Mouse (Mus musculus): ENCODE data around the gene Nr6a1. TPM values are rescaled to one million over a fixed set of nuclear protein-coding genes. Genes with fewer than 3 reads are reported as not detected.

Nr6a1 gene
- polyA plus RNA-seq, 1 experiment = 1.7 TPM

DNA sequence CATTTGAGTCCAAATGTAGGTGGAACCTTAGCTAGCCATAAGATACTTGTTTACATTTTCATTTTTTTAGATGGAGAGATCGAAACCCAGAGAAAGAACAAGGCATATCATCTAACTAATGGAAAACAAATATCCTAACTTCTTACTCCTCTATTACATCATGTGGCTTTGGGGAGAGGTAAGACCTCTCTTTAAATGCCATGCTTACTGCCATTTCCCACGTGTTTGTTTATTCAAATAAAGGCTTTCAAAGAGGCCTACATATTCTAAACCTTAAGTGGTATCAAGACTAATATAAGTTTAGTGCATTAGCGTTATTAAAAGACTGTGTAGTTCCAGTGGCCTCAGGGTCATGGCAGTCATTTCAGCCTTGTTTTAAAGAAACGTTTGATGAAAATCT, 140.2 kb downstream of the Nr6a1 start:
- Histone ChIP-seq H3K4me1 (ENCODE audit: control insufficient read depth, insufficient read depth, insufficient read length, low read length) (no peaks in the 10 kb centered on the region), H3K4me3 (ENCODE audit: insufficient read depth, low read depth, low read length) (no peak overlapping the region), H3K27ac (replicated peaks; ENCODE audit: low read depth, low read length) (no peak overlapping the region)

DNA sequence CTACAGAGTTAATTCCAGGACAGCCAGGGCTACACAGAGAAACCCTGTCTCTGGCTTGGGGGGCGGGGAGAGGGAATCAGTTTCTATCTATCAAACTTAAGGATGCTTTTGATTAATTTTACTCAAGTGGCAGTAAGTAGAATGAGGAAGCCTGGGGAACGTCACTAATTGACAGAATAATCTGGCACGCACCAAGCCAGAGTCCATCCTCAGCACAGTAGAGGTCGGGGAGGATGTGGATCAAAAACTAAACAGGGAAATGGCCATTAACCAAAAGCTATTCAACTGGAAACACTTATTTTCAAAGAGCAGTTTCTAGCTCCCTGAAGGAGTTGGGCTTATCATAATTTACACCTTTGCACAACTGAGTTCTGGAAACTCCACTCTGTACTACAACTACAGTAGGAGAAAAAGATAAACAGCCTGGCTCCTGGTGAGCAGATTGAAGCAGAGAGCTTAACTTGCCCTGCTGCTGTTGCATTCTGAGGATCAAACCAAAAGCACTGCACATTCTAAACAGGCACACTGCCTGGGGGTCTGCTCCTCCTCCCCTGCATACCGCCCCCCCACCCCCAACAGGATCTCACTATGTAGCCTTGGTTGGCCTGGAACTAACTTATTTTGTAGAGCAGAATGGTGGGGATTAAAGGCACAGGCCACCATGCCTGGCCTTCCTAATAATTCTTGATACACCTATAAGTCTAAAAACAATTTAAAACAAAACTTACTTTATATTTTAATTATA, 141.1 kb downstream of the Nr6a1 start:
- no peak overlapping the region for H3K27ac ChIP-seq (replicated peaks; ENCODE audit: low read depth, low read length)
- H3K4me1 ChIP-seq (ENCODE audit: control insufficient read depth, insufficient read depth, insufficient read length, low read length) = no peaks in the 10 kb centered on the region
- H3K4me3 ChIP-seq (ENCODE audit: insufficient read depth, low read depth, low read length) = no peak overlapping the region

DNA sequence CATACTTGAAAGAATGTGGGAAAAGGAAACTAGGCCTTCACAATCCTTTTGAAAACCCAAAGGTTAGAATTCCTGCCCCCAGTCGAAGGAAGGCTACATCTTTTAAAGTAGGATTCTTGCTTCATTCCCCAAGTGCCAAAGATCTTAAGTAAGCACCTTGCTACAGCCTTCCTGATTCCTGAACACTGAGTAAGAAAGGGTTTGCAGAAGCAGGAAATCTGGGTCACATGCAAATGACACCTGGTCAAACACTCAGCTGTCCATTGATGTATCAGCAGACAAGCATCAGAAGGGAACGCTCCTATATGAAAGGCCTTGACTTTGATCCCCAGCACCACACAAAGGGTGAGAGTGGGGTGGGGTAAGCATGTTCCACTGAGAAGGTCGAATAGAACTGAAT, 142.4 kb downstream of the Nr6a1 start:
- Histone ChIP-seq H3K4me1 (ENCODE audit: control insufficient read depth, insufficient read depth, insufficient read length, low read length) (no peaks in the 10 kb centered on the region), H3K27ac (replicated peaks; ENCODE audit: low read depth, low read length) (no peak overlapping the region), H3K4me3 (ENCODE audit: insufficient read depth, low read depth, low read length) (no peak overlapping the region)

DNA sequence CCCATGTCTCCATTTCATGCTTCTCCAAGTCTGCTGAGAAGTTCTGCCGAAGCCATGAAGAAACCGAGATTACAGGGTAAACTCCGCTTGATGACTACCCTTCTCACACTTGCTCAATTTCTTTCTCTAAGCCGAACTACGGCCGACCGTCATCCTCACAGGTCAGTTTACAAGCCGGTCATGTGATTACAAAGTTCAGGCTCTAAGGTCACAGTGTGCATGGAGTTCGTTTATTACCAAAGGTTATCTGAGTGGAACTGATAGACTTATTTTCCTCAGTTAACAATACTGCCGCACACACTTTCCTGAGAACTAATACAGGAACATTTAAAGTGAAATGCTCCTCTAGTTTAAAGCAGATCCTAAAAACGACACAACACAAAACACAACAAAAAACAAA, 143.1 kb downstream of the Nr6a1 start:
- peak overlapping the region; percentile 32 for H3K4me3 ChIP-seq (ENCODE audit: insufficient read depth, low read depth, low read length)
- H3K4me1 ChIP-seq (ENCODE audit: control insufficient read depth, insufficient read depth, insufficient read length, low read length) = no peaks in the 10 kb centered on the region
- H3K27ac ChIP-seq (replicated peaks; ENCODE audit: low read depth, low read length) = no peak overlapping the region

DNA sequence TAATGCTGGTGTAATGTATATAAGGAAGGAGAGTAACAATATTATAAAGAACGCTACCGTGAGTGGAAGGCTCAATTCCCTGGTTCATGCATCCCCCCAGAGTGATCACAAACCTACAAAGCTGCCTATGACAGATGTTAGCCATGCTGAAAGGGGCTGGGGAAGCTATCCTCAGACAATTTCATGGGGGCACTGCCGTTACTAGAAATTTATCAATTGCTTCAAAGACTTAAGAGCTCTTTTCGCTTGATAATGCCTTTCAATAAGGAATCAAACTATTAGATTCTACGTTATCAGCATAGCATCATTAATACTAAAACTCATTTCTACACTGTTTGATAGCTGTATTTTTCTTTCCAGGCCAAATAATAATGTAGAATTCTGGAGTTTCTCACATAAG, 144.1 kb downstream of the Nr6a1 start:
- Histone ChIP-seq H3K4me3 (ENCODE audit: insufficient read depth, low read depth, low read length) (no peak overlapping the region), H3K4me1 (ENCODE audit: control insufficient read depth, insufficient read depth, insufficient read length, low read length) (no peaks in the 10 kb centered on the region), H3K27ac (replicated peaks; ENCODE audit: low read depth, low read length) (no peak overlapping the region)

DNA sequence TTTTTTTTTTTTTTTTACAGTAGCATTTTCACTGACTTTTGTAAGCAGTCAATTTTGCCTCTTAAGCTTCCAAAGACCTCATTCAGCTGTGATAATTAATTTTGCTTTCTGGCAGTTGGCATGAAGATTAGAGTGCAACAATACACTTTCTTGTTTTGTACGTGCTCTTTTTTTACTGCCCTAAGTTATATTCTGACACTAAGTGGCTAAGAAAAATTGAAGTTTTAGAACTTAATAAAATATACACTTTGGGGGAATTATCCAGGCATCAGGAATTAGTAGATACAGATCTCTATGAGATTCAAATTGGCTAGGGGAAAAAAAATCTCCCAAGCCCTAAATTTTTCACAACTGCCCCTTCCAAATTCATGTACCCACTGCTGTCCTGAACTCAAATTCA, 144.8 kb downstream of the Nr6a1 start:
- H3K27ac ChIP-seq (replicated peaks; ENCODE audit: low read depth, low read length) = no peak overlapping the region
- H3K4me1 ChIP-seq (ENCODE audit: control insufficient read depth, insufficient read depth, insufficient read length, low read length) = no peaks in the 10 kb centered on the region
- no peak overlapping the region for H3K4me3 ChIP-seq (ENCODE audit: insufficient read depth, low read depth, low read length)

DNA sequence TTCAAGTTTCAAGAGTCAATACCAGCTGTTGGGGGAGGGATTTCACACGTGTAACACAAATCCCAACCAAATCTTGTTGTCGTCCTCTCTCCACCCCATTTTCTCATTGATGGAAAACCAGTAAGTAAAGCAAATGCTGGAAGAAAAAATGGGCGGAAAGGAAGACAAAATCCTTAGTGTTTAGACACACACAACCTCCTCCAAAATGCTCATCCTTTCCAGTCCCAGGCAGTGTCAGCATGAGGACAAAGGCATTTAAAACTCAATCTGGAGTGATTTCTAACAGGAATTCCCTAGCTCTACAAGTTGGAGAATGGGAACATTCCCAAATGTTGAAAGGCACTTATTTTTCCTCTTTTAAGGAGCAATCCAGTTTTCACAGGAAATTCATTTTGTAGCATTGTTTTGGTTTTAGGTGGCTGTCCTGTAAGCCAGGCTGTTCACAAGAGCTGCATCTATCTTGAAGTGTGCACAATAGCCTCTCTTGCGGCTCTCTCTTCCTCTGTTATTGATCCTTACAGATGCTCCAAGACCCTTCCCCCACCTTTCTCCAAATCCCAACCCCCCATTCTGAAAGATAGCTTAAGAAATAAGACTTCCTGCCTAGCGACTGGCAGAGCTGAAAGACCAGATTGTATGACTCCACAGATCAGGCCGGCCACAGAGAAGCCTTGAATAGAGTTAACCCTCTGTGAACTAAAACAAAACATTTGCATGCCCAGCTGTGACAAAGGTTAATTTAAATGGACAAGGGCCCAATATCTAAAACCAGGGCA, 145.4 kb downstream of the Nr6a1 start:
- H3K4me3 ChIP-seq (ENCODE audit: insufficient read depth, low read depth, low read length) = no peak overlapping the region
- no peak overlapping the region for H3K27ac ChIP-seq (replicated peaks; ENCODE audit: low read depth, low read length)
- no peaks in the 10 kb centered on the region for H3K4me1 ChIP-seq (ENCODE audit: control insufficient read depth, insufficient read depth, insufficient read length, low read length)

DNA sequence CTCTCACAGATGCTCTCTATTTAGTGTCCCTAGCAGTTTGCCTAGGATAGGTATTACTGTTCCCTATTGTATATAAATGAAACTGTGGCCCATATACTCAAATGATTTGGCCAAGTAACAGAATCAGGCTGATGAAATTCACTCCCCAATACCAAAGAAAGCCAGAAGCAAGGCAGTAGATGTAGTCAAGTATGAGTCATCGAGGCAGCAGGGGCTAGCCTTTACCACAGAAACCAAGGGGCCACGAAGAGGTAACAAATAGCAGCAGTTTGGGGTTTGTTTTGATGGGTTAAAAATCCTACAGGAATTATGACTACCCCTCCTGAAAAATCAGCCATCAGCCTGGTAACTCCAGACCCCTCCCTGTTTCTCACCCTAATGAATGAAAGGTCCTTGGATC, 147.5 kb downstream of the Nr6a1 start:
- H3K4me1 ChIP-seq (ENCODE audit: control insufficient read depth, insufficient read depth, insufficient read length, low read length) = no peaks in the 10 kb centered on the region
- H3K27ac ChIP-seq (replicated peaks; ENCODE audit: low read depth, low read length) = no peak overlapping the region
- H3K4me3 ChIP-seq (ENCODE audit: insufficient read depth, low read depth, low read length) = no peak overlapping the region

DNA sequence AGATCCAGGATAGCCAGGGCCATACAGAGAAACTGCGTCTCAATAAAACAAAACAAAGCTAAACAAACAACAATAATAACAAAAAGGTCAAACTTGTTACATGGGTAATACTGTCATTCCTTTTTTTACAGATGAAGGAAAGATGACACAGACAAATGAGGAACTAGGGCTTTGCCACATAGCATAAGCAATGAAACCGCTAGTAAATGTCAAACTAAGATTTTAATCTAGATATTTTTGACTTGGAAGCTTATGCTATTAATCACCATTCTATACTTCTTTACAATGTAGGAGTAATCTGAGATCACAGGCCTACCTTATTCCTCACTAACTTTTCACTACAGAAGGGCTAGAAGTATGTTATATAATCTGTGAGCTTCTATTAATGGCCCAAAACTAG, 150.2 kb downstream of the Nr6a1 start:
- Histone ChIP-seq H3K27ac (replicated peaks; ENCODE audit: low read depth, low read length) (no peak overlapping the region), H3K4me3 (ENCODE audit: insufficient read depth, low read depth, low read length) (no peak overlapping the region), H3K4me1 (ENCODE audit: control insufficient read depth, insufficient read depth, insufficient read length, low read length) (no peaks in the 10 kb centered on the region)

DNA sequence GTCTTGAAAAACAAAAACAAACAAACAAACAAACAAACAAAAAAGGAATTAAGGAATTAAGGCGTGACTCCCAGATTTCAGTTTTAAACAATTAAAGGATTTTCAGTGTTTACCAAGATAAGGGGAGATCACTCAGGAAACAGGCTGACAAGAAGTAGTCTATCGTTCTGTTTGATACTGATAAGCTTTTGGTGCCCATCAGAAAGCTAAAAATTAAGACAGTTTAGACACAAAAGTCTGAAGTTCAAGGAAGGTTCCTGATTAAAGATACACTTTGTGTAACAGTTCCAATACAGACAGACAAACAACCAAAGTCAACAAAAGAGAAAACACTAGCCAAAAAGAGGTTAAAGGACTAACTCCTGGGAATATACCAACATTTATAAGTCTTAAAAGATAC, 152.6 kb downstream of the Nr6a1 start:
- H3K4me3 ChIP-seq (ENCODE audit: insufficient read depth, low read depth, low read length) = no peak overlapping the region
- H3K27ac ChIP-seq (replicated peaks; ENCODE audit: low read depth, low read length) = no peak overlapping the region
- H3K4me1 ChIP-seq (ENCODE audit: control insufficient read depth, insufficient read depth, insufficient read length, low read length) = no peaks in the 10 kb centered on the region

DNA sequence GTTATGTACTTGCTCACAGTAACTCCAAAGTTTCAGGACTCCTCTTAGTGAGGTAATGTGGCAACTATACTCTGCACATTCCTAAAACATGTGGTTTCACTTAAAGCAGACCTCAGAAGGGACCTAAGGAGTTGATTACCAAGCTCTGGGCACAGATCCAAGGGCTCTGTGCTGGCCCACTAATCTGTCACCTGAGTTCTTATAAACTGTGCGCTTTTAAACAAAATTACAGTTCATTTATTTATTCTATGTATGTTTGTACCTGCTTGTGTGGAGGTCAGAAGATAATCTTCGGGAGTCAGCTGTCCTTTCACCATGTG, 156.1 kb downstream of the Nr6a1 start:
- Histone ChIP-seq H3K4me3 (ENCODE audit: insufficient read depth, low read depth, low read length) (no peak overlapping the region), H3K4me1 (ENCODE audit: control insufficient read depth, insufficient read depth, insufficient read length, low read length) (no peaks in the 10 kb centered on the region), H3K27ac (replicated peaks; ENCODE audit: low read depth, low read length) (no peak overlapping the region)

DNA sequence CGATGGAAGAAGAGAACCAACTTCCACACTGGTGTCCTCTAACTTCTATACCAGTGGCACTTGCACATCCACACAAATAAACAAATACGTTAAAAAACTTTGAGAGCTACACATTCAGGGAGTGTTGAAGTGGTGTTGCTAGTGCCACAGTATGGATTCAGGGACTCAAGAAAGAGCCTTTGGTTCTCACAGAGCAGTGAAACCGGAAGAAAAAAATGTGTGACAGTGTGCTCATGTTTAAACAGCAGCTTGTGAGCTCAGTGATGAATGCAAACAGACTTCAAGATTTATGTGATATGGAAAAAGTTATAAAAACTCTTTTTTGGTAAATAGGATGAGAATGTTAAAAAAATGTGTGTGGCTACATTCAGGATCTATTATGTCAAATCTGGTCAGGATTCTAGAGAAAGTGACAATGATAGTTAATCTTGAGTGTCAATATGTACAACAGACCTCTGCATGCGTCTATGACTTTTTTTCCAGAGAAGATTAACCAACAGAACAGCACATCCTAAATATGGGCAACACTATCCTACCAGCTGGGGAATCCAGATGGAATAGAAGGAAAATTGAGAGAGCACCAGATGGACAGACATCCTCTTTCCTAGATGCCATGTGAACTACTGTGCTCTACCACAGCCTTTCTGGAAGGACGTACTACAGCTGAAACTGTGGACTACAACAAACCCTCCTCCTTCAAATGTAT, 156.6 kb downstream of the Nr6a1 start:
- Histone ChIP-seq H3K27ac (replicated peaks; ENCODE audit: low read depth, low read length) (no peak overlapping the region), H3K4me1 (ENCODE audit: control insufficient read depth, insufficient read depth, insufficient read length, low read length) (no peaks in the 10 kb centered on the region), H3K4me3 (ENCODE audit: insufficient read depth, low read depth, low read length) (no peak overlapping the region)

DNA sequence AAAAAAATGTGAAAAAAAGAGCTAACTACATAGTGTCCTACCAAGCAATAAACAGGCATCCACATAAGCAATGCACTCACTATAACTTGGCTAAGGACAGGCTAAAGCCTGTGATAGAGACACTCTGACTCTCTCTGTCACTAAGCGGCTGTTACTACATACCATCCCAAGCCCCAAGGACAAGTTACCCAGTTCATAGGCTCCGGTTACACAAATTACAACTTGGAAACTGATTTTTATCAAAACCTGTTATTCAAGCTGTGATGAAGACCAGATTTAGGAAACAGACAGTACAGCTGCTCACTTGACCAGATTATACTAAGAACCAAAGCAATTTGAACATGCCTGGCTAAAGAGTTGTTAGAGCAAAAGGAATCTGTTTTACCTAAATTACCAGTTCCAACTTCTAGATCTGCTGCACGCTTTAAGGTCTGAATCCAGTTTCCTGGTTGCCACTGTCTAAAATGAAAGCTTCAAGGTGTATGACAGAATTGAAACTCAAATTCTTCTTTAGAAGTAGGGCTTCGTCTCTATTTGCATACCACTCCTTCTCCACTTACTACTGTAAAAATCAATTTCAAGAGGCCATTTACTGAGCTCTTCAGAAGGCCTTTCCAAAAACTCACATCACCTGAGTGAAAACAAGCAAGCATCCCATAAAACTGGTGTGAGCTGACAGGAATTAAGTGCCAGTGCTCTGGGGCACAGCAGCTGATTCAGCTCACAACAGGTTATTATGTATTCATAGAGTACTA, 160.1 kb downstream of the Nr6a1 start:
- no peaks in the 10 kb centered on the region for H3K4me1 ChIP-seq (ENCODE audit: control insufficient read depth, insufficient read depth, insufficient read length, low read length)
- H3K27ac ChIP-seq (replicated peaks; ENCODE audit: low read depth, low read length) = no peak overlapping the region
- H3K4me3 ChIP-seq (ENCODE audit: insufficient read depth, low read depth, low read length) = no peak overlapping the region

DNA sequence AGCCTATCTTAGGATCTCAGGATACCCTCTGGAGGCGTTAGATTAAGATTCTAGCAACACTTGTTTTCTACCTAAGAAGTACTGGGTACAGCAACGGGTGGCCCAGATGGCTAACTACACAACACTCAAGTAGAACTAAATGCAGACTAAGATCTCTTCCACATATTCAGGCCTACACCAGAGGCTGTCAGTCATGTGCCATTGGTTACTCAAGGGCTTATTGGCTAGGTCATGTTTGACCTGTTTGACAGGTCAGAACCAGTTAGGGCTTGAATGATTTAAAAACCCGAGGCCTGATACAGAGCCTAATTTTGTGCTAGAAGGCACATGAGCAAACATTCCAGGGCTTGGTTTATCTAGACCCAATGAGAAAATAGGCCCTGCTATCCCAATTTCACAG, 187.6 kb downstream of the Nr6a1 start:
- Histone ChIP-seq H3K4me1 (ENCODE audit: control insufficient read depth, insufficient read depth, insufficient read length, low read length) (no peaks in the 10 kb centered on the region), H3K4me3 (ENCODE audit: insufficient read depth, low read depth, low read length) (no peak overlapping the region), H3K27ac (replicated peaks; ENCODE audit: low read depth, low read length) (no peak overlapping the region)

DNA sequence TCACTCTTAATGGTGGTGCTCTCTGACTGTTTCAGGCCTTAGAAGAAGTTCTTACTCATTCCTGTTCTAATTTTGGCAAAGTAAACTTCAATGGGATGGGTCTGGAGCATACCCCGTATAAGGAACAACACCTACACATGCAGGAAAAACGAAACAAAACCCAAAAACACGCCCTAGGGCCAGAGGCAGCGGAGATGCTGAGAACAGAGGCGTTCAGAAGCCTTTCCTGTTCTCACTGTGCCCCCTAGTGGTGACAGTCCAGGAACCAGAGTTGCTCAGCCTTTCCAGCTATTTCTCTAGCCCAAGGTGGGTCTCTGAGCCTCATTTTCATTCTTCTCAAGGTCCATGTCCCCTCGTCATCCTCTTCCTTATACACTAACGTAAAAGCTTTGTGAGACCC, 188.1 kb downstream of the Nr6a1 start:
- H3K27ac ChIP-seq (replicated peaks; ENCODE audit: low read depth, low read length) = no peak overlapping the region
- H3K4me3 ChIP-seq (ENCODE audit: insufficient read depth, low read depth, low read length) = no peak overlapping the region
- no peaks in the 10 kb centered on the region for H3K4me1 ChIP-seq (ENCODE audit: control insufficient read depth, insufficient read depth, insufficient read length, low read length)

Data from brown adipose tissue, adult 24 weeks (tissue).